Mouse (Mus musculus) midbrain, embryonic 16.5 days (tissue): Measurements from ENCODE around the gene 2210017I01Rik. TPM values are rescaled to one million over a fixed set of nuclear protein-coding genes. Genes with fewer than 3 reads are reported as not detected.

Experiments used
- ATAC-seq: fragments of 200-750 bp; cut with Nextera tagmentation; 2 replicates; pipeline ENCODE4 v1.8.0; 2017; ENCODE audit warnings: moderate TSS enrichment
- H3K27ac ChIP-seq: fragments of 300-500 bp; sonication (generic); 2 replicates; pipeline ENCODE4 v1.5.1; 2014; ENCODE audit warnings: mild to moderate bottlenecking, low read length, mixed read lengths
- H3K27me3 ChIP-seq: fragments of 300-500 bp; sonication (generic); 2 replicates; pipeline ENCODE4 v1.6.1; 2014; ENCODE audit warnings: low read depth, low read length, mixed read lengths; ENCODE audit not compliant: control insufficient read depth, insufficient read depth
- H3K36me3 ChIP-seq: fragments of 300-500 bp; sonication (generic); 2 replicates; pipeline ENCODE4 v1.6.1; 2014; ENCODE audit warnings: mild to moderate bottlenecking, low read length, moderate library complexity, mixed read lengths; ENCODE audit not compliant: control insufficient read depth, insufficient read depth
- H3K4me1 ChIP-seq: fragments of 300-500 bp; sonication (generic); 2 replicates; pipeline ENCODE4 v1.6.1; 2014; ENCODE audit warnings: mild to moderate bottlenecking, low read length, mixed read lengths; ENCODE audit not compliant: control insufficient read depth, insufficient read depth
- H3K4me2 ChIP-seq: fragments of 300-500 bp; sonication (generic); 2 replicates; pipeline ENCODE4 v1.6.1; 2014; ENCODE audit warnings: mild to moderate bottlenecking, low read length, mixed read lengths
- H3K4me3 ChIP-seq: fragments of 300-500 bp; sonication (generic); 2 replicates; pipeline ENCODE4 v1.5.1; 2014; ENCODE audit warnings: low read depth, mild to moderate bottlenecking, low read length, moderate library complexity, mixed read lengths
- H3K9ac ChIP-seq: fragments of 300-500 bp; sonication (generic); 2 replicates; pipeline ENCODE4 v1.6.1; 2014; ENCODE audit warnings: low read depth, low read length, mixed read lengths
- H3K9me3 ChIP-seq: fragments of 300-500 bp; sonication (generic); replicated peaks from 2 replicates; pipeline ENCODE4 v1.6.1; 2014; ENCODE audit warnings: mild to moderate bottlenecking, low read length, mixed read lengths; ENCODE audit not compliant: control insufficient read depth, poor library complexity, severe bottlenecking
- WGBS: fragments of 180-500 bp; shearing (Covaris S2); extraction: QIAGEN DNeasy Blood & Tissue Kit; methylation state at CpG from one replicate; pipeline ENCODE4 v1.1.7; 2014; 5-methylcytosine and 5-hydroxymethylcytosine counted together
- polyA plus RNA-seq: library from polyadenylated mRNA; unstranded; fragments of >200 nt; fragmentation: Nextera tagmentation; extraction: Ambion mirVana; gene quantifications from 2 replicates; pipeline ENCODE4 v1.2.1, GENCODE M21; 2015

2210017I01Rik gene
- polyA plus RNA-seq, 1 experiment from 2014 or later, result not detected

DNA sequence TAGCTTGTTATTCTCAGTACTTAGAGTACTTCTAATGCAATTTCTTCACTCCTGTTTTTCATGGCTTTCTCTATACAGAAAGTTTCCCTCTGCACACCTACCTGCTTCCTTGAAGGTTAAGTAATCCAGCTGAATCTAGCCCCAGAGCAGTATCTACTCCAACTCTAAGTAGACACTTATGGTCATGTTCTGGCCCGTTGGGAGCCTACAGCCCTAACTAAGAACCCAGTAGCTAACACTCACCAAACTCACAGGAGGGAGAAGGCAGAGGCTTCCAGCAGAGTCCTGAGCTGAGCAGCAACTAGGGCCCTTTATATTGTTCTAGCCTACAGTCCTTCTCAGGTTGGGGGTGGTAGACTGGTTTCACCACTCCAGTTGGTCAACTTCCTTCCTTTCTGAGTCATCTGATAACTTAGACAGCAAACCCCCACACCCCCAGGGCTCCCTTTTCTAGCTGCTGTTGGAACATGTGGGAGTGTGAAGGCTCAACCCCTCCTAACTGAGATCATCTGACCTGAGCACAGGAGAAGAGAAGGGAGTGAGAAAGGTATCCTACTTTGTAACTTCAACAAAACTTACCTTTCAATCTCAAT is 33.7 kb downstream of the 2210017I01Rik start, which contains the start of gene Ivl:
Ivl (minus strand) TSS at position 287 of the 593 bp plus-strand sequence.
- Histone ChIP-seq H3K9me3 (no peaks in the 10 kb centered on the region), H3K4me2 (no peak within 1 kb of the TSS), H3K27me3 (no peaks in the 10 kb centered on the region), H3K4me3 (no peak within 1 kb of the TSS), H3K36me3 (no peaks in the 10 kb centered on the region), H3K4me1 (no peaks in the 10 kb centered on the region), H3K9ac (no peak within 1 kb of the TSS), H3K27ac (no peak within 1 kb of the TSS)
- 75% methylated on average over 1 of the region's 1 CpGs for WGBS
- ATAC-seq, result no peak

DNA sequence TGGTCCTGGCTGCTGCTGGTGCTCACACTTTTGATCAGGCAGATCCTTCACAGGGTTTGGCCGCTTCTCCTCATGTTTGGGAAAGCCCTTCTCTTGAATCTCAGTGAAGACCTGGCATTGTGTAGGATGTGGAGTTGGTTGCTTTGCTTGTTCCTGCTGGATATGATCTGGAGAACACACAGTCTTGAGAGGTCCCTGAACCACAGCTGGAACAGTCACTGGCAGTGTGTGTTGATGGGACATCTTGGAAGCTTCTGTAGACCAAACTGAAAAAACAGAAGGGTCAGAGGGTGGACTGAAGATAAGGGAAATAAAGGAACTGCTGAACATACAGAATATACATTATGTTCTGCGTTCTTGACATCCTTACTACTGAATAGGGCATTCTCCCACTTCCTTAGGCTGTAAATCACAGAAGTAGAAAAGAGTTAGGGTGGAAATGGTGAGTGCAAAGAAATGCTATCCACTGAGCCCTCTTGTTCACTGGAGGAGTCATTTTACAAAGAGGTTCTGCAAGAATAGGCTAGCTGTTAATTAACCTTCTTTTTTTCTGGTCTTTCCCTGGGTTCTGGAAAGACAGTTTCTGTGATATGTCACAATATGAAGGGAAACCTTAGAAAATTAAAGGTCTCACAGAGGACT is 34.7 kb downstream of the 2210017I01Rik start:
- H3K4me1 ChIP-seq, result no peaks in the 10 kb centered on the region
- H3K4me3 ChIP-seq, result no peak overlapping the region
- H3K27ac ChIP-seq, result no peak overlapping the region
- H3K4me2 ChIP-seq, result no peak overlapping the region
- ATAC-seq, result no peak
- no peaks in the 10 kb centered on the region for H3K36me3 ChIP-seq
- H3K9ac ChIP-seq, result no peak overlapping the region
- WGBS, result 66% methylated on average over 2 of the region's 2 CpGs
- no peaks in the 10 kb centered on the region for H3K27me3 ChIP-seq
- no peaks in the 10 kb centered on the region for H3K9me3 ChIP-seq

GRCm38 (mm10) chr3:92568752-92569151 is 38.5 kb downstream of the 2210017I01Rik start:
- H3K27ac ChIP-seq, result no peak overlapping the region
- no peaks in the 10 kb centered on the region for H3K27me3 ChIP-seq
- H3K36me3 ChIP-seq, result no peaks in the 10 kb centered on the region
- ATAC-seq, result no peak
- H3K4me2 ChIP-seq, result no peak overlapping the region
- no peaks in the 10 kb centered on the region for H3K9me3 ChIP-seq
- no peaks in the 10 kb centered on the region for H3K4me1 ChIP-seq
- no peak overlapping the region for H3K9ac ChIP-seq
- no peak overlapping the region for H3K4me3 ChIP-seq
- 95% methylated on average over 2 of the region's 2 CpGs for WGBS

DNA sequence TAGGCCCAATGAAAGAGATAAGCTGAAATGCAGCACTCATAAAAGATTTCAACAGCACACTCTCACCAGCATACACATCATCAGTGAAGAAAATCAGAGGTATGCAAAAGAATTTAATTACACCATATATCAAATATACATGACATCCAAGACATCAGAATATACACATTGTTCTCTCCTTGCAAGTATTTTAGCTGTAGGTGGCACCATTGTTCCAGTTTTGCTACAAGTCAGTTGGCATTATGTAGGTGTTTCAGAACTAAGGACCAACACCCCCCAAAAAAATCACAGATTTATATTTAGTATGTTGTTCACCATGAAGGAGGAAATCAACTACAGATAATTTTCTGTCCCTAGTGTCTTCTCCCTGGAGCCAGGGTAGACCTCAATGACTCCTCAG is 41.9 kb downstream of the 2210017I01Rik start:
- ATAC-seq, result no peak

More for the DNA sequence above, 41.9 kb downstream of the 2210017I01Rik start:
- H3K27me3 ChIP-seq, result no peaks in the 10 kb centered on the region
- no peaks in the 10 kb centered on the region for H3K4me1 ChIP-seq
- no peak overlapping the region for H3K27ac ChIP-seq
- no peak overlapping the region for H3K4me3 ChIP-seq
- H3K9me3 ChIP-seq, result no peaks in the 10 kb centered on the region
- no peaks in the 10 kb centered on the region for H3K36me3 ChIP-seq
- no peak overlapping the region for H3K9ac ChIP-seq
- no peak overlapping the region for H3K4me2 ChIP-seq

Other genes starting within 250 kb of the 2210017I01Rik start
- not detected in 2 replicates for gene Sprr2f, start 242.3 kb downstream of the 2210017I01Rik start, polyA plus RNA-seq
- gene Sprr2h, start 221.8 kb downstream of the 2210017I01Rik start, polyA plus RNA-seq, result not detected in 2 replicates
- gene Sprr2i, start 199.5 kb downstream of the 2210017I01Rik start, polyA plus RNA-seq, result not detected in 2 replicates
- not detected in 2 replicates for gene Sprr2j-ps, start 189.4 kb downstream of the 2210017I01Rik start, polyA plus RNA-seq
- gene Gm9774, start 178.1 kb downstream of the 2210017I01Rik start, polyA plus RNA-seq, result 7.5 and 8.9 TPM in 2 replicates
- not detected in 2 replicates for gene Sprr2k, start 174.9 kb downstream of the 2210017I01Rik start, polyA plus RNA-seq
- gene Sprr1b, start 168.7 kb downstream of the 2210017I01Rik start, polyA plus RNA-seq, result not detected in 2 replicates
- not detected in 2 replicates for gene Sprr3, start 148.8 kb downstream of the 2210017I01Rik start, polyA plus RNA-seq
- 0.24 TPM in 1 of 2 replicates, not detected in the other for gene Sprr1a, start 121.6 kb downstream of the 2210017I01Rik start, polyA plus RNA-seq
- not detected in 2 replicates for gene Sprr4, start 107.0 kb downstream of the 2210017I01Rik start, polyA plus RNA-seq
- gene 2310046K23Rik, start 73.0 kb downstream of the 2210017I01Rik start, polyA plus RNA-seq, result not detected in 2 replicates
- gene Ivl, start 33.8 kb downstream of the 2210017I01Rik start, polyA plus RNA-seq, result not detected in 2 replicates
- not detected in 2 replicates for gene Smcp, start 18.5 kb downstream of the 2210017I01Rik start, polyA plus RNA-seq
- gene Lce6a, start 14.2 kb upstream of the 2210017I01Rik start, polyA plus RNA-seq, result not detected in 2 replicates
- gene Lce1a1, start 40.8 kb upstream of the 2210017I01Rik start, polyA plus RNA-seq, result not detected in 2 replicates
- not detected in 2 replicates for gene Lce1b, start 49.4 kb upstream of the 2210017I01Rik start, polyA plus RNA-seq
- gene Lce1a2, start 62.8 kb upstream of the 2210017I01Rik start, polyA plus RNA-seq, result not detected in 2 replicates
- not detected in 2 replicates for gene Lce1c, start 71.8 kb upstream of the 2210017I01Rik start, polyA plus RNA-seq
- gene Lce1d, start 79.7 kb upstream of the 2210017I01Rik start, polyA plus RNA-seq, result not detected in 2 replicates
- not detected in 2 replicates for gene Lce1e, start 101.6 kb upstream of the 2210017I01Rik start, polyA plus RNA-seq
- not detected in 2 replicates for gene Lce1f, start 112.9 kb upstream of the 2210017I01Rik start, polyA plus RNA-seq
- gene Gm38119, start 131.6 kb upstream of the 2210017I01Rik start, polyA plus RNA-seq, result not detected in 2 replicates
- gene Lce1g, start 144.8 kb upstream of the 2210017I01Rik start, polyA plus RNA-seq, result not detected in 2 replicates
- gene Lce1h, start 157.6 kb upstream of the 2210017I01Rik start, polyA plus RNA-seq, result not detected in 2 replicates
- not detected in 2 replicates for gene Lce1i, start 171.4 kb upstream of the 2210017I01Rik start, polyA plus RNA-seq
- gene Lce1j, start 183.0 kb upstream of the 2210017I01Rik start, polyA plus RNA-seq, result not detected in 2 replicates
- gene Lce1k, start 200.4 kb upstream of the 2210017I01Rik start, polyA plus RNA-seq, result not detected in 2 replicates
- gene Kprp, start 219.8 kb upstream of the 2210017I01Rik start, polyA plus RNA-seq, result not detected in 2 replicates
- gene Lce1l, start 243.8 kb upstream of the 2210017I01Rik start, polyA plus RNA-seq, result not detected in 2 replicates